Mouse (Mus musculus): Measurements from ENCODE around the gene 4933428G20Rik. TPM values are rescaled to one million over a fixed set of nuclear protein-coding genes. Genes with fewer than 3 reads are reported as not detected.

The 4933428G20Rik gene
- polyA plus RNA-seq, 1 experiment from 2014 or later = 0.87 TPM

DNA sequence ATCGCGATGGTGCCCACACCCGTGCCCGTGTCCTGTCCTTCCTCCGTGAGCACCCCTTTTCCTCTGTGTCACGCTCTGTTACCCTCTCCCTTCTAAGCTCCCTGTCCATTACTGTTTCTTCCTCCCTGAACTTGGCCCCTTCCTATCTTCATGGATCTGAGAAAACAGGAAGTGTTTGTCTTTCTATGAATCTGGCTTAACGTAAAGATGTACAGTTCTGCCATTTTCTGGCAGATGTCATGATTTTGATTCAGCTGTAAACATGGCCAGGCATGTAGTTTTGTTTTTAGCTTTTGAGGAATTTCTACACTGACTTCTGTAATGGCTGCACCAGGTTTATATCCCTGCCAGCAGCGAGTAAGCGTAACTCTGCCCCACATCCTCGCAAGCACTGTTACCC, 21.1 kb downstream of the 4933428G20Rik start:
- WGBS = 84% methylated on average over 10 of the region's 10 CpGs
- H3K4me1 ChIP-seq (replicated peaks; ENCODE audit: control insufficient read depth, insufficient read depth, low read length) = no peaks in the 10 kb centered on the region
- H3K36me3 ChIP-seq (ENCODE audit: control insufficient read depth, insufficient read depth, low read length) = peaks cover 37% of the 10 kb centered on the region
- no peak overlapping the region for H3K4me3 ChIP-seq (ENCODE audit: low read length)
- ATAC-seq (ENCODE audit: low read depth) = no peak
- H3K9me3 ChIP-seq (ENCODE audit: control insufficient read depth, low read length) = no peaks in the 10 kb centered on the region
- no peak overlapping the region for H3K27ac ChIP-seq (ENCODE audit: low read length)
- no peaks in the 10 kb centered on the region for H3K27me3 ChIP-seq (ENCODE audit: control insufficient read depth, insufficient read depth, low read depth, low read length)
- no peak overlapping the region for H3K4me2 ChIP-seq (ENCODE audit: low read depth, low read length)
- no peak overlapping the region for H3K9ac ChIP-seq (ENCODE audit: low read length)

DNA sequence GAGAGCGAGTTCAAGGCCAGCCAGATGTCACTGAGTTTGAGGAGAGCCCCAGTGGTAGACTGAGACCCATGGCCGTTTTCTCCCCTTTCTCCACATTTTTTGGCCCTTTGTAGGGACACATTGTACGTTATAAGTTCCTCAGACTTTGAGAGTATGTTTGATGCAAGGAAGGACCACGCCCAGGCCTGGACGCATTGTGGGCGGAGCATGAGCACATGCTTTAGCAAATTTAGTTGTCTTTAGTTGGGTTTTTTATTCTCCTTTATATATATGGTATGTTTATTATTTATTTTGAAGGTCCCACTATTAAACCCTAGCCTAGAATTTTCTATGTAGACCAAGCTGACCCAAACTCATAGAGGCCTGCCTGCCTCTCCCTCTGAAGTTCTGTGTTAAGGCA, 21.8 kb downstream of the 4933428G20Rik start:
- Histone ChIP-seq H3K9me3 (ENCODE audit: control insufficient read depth, low read length) (no peaks in the 10 kb centered on the region), H3K27me3 (ENCODE audit: control insufficient read depth, insufficient read depth, low read depth, low read length) (no peaks in the 10 kb centered on the region), H3K36me3 (ENCODE audit: control insufficient read depth, insufficient read depth, low read length) (peaks cover 42% of the 10 kb centered on the region), H3K4me3 (ENCODE audit: low read length) (no peak overlapping the region), H3K4me2 (ENCODE audit: low read depth, low read length) (no peak overlapping the region), H3K9ac (ENCODE audit: low read length) (no peak overlapping the region), H3K27ac (ENCODE audit: low read length) (no peak overlapping the region), H3K4me1 (replicated peaks; ENCODE audit: control insufficient read depth, insufficient read depth, low read length) (no peaks in the 10 kb centered on the region)
- ATAC-seq (ENCODE audit: low read depth) = no peak
- 83% methylated on average over 6 of the region's 6 CpGs for WGBS

DNA sequence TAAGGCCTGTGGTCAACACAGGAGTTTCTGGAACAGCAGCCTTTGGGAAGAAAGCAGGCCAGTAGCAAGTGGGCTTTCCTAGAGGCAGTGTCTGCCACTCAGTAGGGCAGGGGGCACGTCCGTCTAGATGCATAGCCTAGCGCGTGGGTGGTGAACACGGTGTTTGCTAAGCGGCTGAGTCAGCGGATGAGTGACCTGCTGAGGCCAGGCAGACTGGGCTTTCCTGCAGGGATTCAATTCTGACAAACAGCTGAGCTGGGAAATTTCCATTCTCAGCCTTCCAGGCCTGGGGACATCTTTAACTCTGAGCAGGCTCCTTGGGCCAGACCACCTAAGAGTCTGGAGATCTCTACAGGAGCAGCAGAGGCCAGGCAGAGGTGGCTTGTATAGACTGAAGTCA, 22.7 kb downstream of the 4933428G20Rik start:
- Histone ChIP-seq H3K4me3 (ENCODE audit: low read length) (no peak overlapping the region), H3K27me3 (ENCODE audit: control insufficient read depth, insufficient read depth, low read depth, low read length) (no peaks in the 10 kb centered on the region), H3K9ac (ENCODE audit: low read length) (no peak overlapping the region), H3K4me2 (ENCODE audit: low read depth, low read length) (no peak overlapping the region), H3K27ac (ENCODE audit: low read length) (no peak overlapping the region), H3K9me3 (ENCODE audit: control insufficient read depth, low read length) (no peaks in the 10 kb centered on the region), H3K4me1 (replicated peaks; ENCODE audit: control insufficient read depth, insufficient read depth, low read length) (no peaks in the 10 kb centered on the region), H3K36me3 (ENCODE audit: control insufficient read depth, insufficient read depth, low read length) (peaks cover 42% of the 10 kb centered on the region)
- 76% methylated on average over 7 of the region's 7 CpGs for WGBS
- no peak for ATAC-seq (ENCODE audit: low read depth)

DNA sequence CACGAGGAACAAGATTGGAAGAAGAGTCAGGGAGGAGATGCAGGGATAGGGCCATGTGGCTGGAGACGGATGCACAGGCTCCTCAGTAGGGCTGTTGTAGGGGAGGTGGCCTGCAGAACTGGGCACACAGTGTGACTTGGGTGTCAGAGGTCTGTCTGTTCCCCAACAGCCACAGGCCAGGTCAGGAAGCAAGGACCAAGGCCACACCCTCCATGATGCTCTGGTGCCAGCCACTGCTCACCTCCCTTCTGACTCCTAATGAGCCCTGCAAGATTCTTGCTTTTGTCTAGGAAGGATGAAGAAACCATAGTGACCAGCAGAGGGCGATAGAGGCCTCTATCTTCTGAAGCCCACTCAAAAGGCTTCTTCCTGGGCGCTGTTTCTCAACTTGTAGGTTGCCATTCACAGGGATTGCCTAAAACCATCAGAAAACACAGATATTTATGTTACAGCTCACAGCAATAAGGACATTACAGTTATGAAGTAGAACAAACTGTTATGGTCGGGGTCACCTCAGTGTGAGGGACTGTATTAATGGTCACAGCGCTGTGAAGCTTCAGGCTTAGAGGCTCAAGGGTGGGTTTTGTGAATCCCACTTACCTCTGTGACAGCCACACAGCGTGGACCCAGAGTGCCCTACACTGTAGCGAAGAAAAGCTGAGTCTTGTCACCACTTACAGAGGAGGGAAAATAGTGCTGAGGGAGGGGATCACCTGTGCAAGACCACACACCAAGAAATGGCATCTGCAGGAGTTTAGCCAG, 23.6 kb downstream of the 4933428G20Rik start:
- Histone ChIP-seq H3K36me3 (ENCODE audit: control insufficient read depth, insufficient read depth, low read length) (peaks cover 45% of the 10 kb centered on the region), H3K9ac (ENCODE audit: low read length) (no peak overlapping the region), H3K4me2 (ENCODE audit: low read depth, low read length) (no peak overlapping the region), H3K4me1 (replicated peaks; ENCODE audit: control insufficient read depth, insufficient read depth, low read length) (no peaks in the 10 kb centered on the region), H3K4me3 (ENCODE audit: low read length) (no peak overlapping the region), H3K27ac (ENCODE audit: low read length) (no peak overlapping the region), H3K27me3 (ENCODE audit: control insufficient read depth, insufficient read depth, low read depth, low read length) (no peaks in the 10 kb centered on the region), H3K9me3 (ENCODE audit: control insufficient read depth, low read length) (no peaks in the 10 kb centered on the region)
- WGBS = 63% methylated on average over 8 of the region's 8 CpGs
- peak; percentile 38; the same call in 1 of the 2 replicates for ATAC-seq (ENCODE audit: low read depth)

DNA sequence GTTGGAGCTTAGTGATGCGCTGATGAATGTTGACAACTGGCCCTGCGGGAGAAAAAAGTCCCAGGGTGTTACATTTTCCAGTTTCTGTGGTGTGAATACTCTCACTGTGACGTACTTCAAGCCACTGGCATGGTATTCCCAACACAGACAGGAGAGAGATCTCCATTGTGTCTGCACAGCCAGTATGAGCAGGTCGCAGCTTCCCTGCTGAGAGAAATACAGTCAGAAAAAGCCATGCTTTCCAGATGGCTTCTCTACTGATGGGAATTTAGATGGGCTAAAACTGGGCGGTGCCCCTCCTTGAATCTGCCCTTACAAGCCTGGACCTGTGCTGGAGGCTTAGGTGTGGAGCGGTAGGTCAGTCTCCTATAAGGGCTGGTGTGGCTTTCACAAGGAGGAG, 28.9 kb downstream of the 4933428G20Rik start:
- WGBS = 89% methylated on average over 6 of the region's 6 CpGs
- no peak overlapping the region for H3K4me2 ChIP-seq (ENCODE audit: low read depth, low read length)
- H3K27me3 ChIP-seq (ENCODE audit: control insufficient read depth, insufficient read depth, low read depth, low read length) = no peaks in the 10 kb centered on the region
- no peaks in the 10 kb centered on the region for H3K9me3 ChIP-seq (ENCODE audit: control insufficient read depth, low read length)
- no peak for ATAC-seq (ENCODE audit: low read depth)
- H3K4me1 ChIP-seq (replicated peaks; ENCODE audit: control insufficient read depth, insufficient read depth, low read length) = no peaks in the 10 kb centered on the region
- H3K27ac ChIP-seq (ENCODE audit: low read length) = no peak overlapping the region
- H3K4me3 ChIP-seq (ENCODE audit: low read length) = no peak overlapping the region
- H3K9ac ChIP-seq (ENCODE audit: low read length) = no peak overlapping the region
- peaks cover 45% of the 10 kb centered on the region for H3K36me3 ChIP-seq (ENCODE audit: control insufficient read depth, insufficient read depth, low read length)

DNA sequence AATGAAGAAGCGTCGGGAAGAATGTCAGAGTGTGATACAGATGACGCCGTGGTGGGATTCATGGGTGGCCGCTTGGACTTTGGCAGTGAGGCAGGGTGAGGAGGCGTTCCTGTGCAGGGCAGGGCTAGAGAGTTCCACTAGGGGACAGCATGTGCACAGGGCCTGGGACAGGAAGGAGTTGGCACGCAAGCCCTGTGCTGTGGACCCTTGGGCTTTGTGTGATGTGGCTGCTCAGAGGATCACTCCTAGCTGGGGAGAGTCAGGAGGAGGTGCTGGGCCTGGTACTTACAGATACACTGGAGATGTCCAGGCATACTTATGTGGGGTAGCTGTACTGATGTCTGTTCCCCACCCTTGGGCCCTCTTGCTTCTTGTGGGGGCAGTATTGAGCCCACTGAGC, 30.3 kb downstream of the 4933428G20Rik start:
- Histone ChIP-seq H3K36me3 (ENCODE audit: control insufficient read depth, insufficient read depth, low read length) (peaks cover 47% of the 10 kb centered on the region), H3K27ac (ENCODE audit: low read length) (no peak overlapping the region), H3K4me3 (ENCODE audit: low read length) (no peak overlapping the region), H3K27me3 (ENCODE audit: control insufficient read depth, insufficient read depth, low read depth, low read length) (no peaks in the 10 kb centered on the region), H3K9ac (ENCODE audit: low read length) (no peak overlapping the region), H3K9me3 (ENCODE audit: control insufficient read depth, low read length) (no peaks in the 10 kb centered on the region), H3K4me2 (ENCODE audit: low read depth, low read length) (no peak overlapping the region), H3K4me1 (replicated peaks; ENCODE audit: control insufficient read depth, insufficient read depth, low read length) (no peaks in the 10 kb centered on the region)
- no peak for ATAC-seq (ENCODE audit: low read depth)
- 85% methylated on average over 7 of the region's 7 CpGs for WGBS

DNA sequence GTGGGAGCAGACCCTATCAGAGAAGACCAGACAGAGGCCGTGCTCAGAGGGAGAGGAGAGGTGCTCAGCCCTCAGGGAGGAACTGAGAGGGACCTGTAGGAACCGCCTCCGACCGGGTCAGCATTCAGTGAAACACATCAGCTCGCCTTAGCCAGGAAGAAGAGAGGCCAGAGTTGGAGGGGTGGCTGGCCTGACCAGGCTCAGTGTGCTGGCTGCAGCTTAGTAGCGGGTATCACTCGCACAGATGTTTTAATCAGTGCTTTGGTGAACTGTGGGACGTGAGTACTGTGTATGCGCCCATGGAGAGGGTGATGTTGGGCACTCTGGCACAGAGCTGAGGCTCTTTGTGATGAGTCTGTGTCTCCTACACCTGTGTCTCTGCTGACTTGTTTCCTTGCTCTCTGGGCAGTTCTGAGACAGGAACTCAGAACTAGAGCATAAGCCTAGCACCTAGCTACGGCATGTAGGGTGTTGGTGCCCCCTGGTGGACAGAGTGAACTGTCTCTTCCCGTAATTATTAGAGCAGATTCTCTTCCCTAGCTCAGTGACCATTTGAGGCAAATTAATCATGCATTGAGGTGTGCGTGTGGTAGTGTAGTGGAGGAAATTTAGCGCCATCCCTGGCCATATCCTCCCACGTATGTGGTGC, 31.4 kb downstream of the 4933428G20Rik start:
- H3K27ac ChIP-seq (ENCODE audit: low read length) = no peak overlapping the region
- ATAC-seq (ENCODE audit: low read depth) = peak; percentile 65; the same call in 1 of the 2 replicates
- no peak overlapping the region for H3K4me2 ChIP-seq (ENCODE audit: low read depth, low read length)
- H3K36me3 ChIP-seq (ENCODE audit: control insufficient read depth, insufficient read depth, low read length) = peaks cover 50% of the 10 kb centered on the region
- no peaks in the 10 kb centered on the region for H3K9me3 ChIP-seq (ENCODE audit: control insufficient read depth, low read length)
- 45% methylated on average over 14 of the region's 14 CpGs for WGBS
- no peaks in the 10 kb centered on the region for H3K4me1 ChIP-seq (replicated peaks; ENCODE audit: control insufficient read depth, insufficient read depth, low read length)
- no peak overlapping the region for H3K4me3 ChIP-seq (ENCODE audit: low read length)
- H3K9ac ChIP-seq (ENCODE audit: low read length) = no peak overlapping the region
- H3K27me3 ChIP-seq (ENCODE audit: control insufficient read depth, insufficient read depth, low read depth, low read length) = no peaks in the 10 kb centered on the region

- Histone ChIP-seq H3K36me3 (ENCODE audit: control insufficient read depth, insufficient read depth, low read length) (peaks cover 43% of the 10 kb centered on the region), H3K4me2 (ENCODE audit: low read depth, low read length) (no peak overlapping the region), H3K4me1 (replicated peaks; ENCODE audit: control insufficient read depth, insufficient read depth, low read length) (no peaks in the 10 kb centered on the region), H3K9ac (ENCODE audit: low read length) (no peak overlapping the region), H3K4me3 (ENCODE audit: low read length) (no peak overlapping the region), H3K9me3 (ENCODE audit: control insufficient read depth, low read length) (no peaks in the 10 kb centered on the region), H3K27ac (ENCODE audit: low read length) (no peak overlapping the region), H3K27me3 (ENCODE audit: control insufficient read depth, insufficient read depth, low read depth, low read length) (no peaks in the 10 kb centered on the region)
- ATAC-seq (ENCODE audit: low read depth) = no peak
- WGBS = 69% methylated on average over 10 of the region's 10 CpGs
These were observed 33.5 kb downstream of the 4933428G20Rik start for GRCm38 (mm10) chr11:97466444-97467160.

GRCm38 (mm10) chr11:97465957-97466356, 34.2 kb downstream of the 4933428G20Rik start:
- Histone ChIP-seq H3K36me3 (ENCODE audit: control insufficient read depth, insufficient read depth, low read length) (peaks cover 44% of the 10 kb centered on the region), H3K27ac (ENCODE audit: low read length) (no peak overlapping the region), H3K9ac (ENCODE audit: low read length) (no peak overlapping the region), H3K4me1 (replicated peaks; ENCODE audit: control insufficient read depth, insufficient read depth, low read length) (no peaks in the 10 kb centered on the region), H3K27me3 (ENCODE audit: control insufficient read depth, insufficient read depth, low read depth, low read length) (no peaks in the 10 kb centered on the region), H3K4me2 (ENCODE audit: low read depth, low read length) (no peak overlapping the region), H3K9me3 (ENCODE audit: control insufficient read depth, low read length) (no peaks in the 10 kb centered on the region), H3K4me3 (ENCODE audit: low read length) (no peak overlapping the region)
- ATAC-seq (ENCODE audit: low read depth) = no peak
- 87% methylated on average over 12 of the region's 12 CpGs for WGBS
